Mouse (Mus musculus): ENCODE measurements at regions not wholly inside any gene's neighbourhood (a gene's known extent, or its start where the extent isn't known, plus 50 kb on each side); places are given as distances from the start of the nearest gene placed in this dataset.
"Not testable (repeated sequence)": the region's sequence is repeated elsewhere in the genome, so short reads cannot be mapped to it uniquely, and the experiment has no call there.

- in situ Hi-C loops (cut with MboI; ENCODE audit: low sequenced_read_pairs): no loop called here
These were observed 454.2 kb downstream of the Inhba start for GRCm38 (mm10) chr13:16465812-16466211.

- in situ Hi-C loops (cut with MboI; ENCODE audit: low sequenced_read_pairs): no loop called here
These were observed 464.9 kb downstream of the Inhba start for GRCm38 (mm10) chr13:16476515-16476914.

GRCm38 (mm10) chr13:16487292-16487691 is 475.6 kb downstream of the Inhba start:
- in situ Hi-C loops (cut with MboI; ENCODE audit: low sequenced_read_pairs): no loop called here

GRCm38 (mm10) chr13:16490680-16491079 is 479.0 kb downstream of the Inhba start:
- in situ Hi-C loops (cut with MboI; ENCODE audit: low sequenced_read_pairs): not testable (repeated sequence)

GRCm38 (mm10) chr13:16498052-16498451 is 486.4 kb downstream of the Inhba start:
- in situ Hi-C loops (cut with MboI; ENCODE audit: low sequenced_read_pairs): no loop called here

GRCm38 (mm10) chr13:16512876-16513275 is 501.2 kb downstream of the Inhba start:
- in situ Hi-C loops (cut with MboI; ENCODE audit: low sequenced_read_pairs): no loop called here

GRCm38 (mm10) chr13:16515195-16515594 is 503.5 kb downstream of the Inhba start:
- in situ Hi-C loops (cut with MboI; ENCODE audit: low sequenced_read_pairs): no loop called here

- in situ Hi-C loops (cut with MboI; ENCODE audit: low sequenced_read_pairs): no loop called here
These were observed 517.4 kb downstream of the Inhba start for GRCm38 (mm10) chr13:16529036-16529435.

GRCm38 (mm10) chr13:16543771-16544170 is 532.1 kb downstream of the Inhba start:
- in situ Hi-C loops (cut with MboI; ENCODE audit: low sequenced_read_pairs): no loop called here

- in situ Hi-C loops (cut with MboI; ENCODE audit: low sequenced_read_pairs): no loop called here
These were observed 538.4 kb downstream of the Inhba start for GRCm38 (mm10) chr13:16550060-16550459.

GRCm38 (mm10) chr13:16564988-16565387 is 553.3 kb downstream of the Inhba start:
- in situ Hi-C loops (cut with MboI; ENCODE audit: low sequenced_read_pairs): no loop called here

- in situ Hi-C loops (cut with MboI; ENCODE audit: low sequenced_read_pairs): no loop called here
These were observed 562.4 kb downstream of the Inhba start for GRCm38 (mm10) chr13:16574069-16574468.

- in situ Hi-C loops (cut with MboI; ENCODE audit: low sequenced_read_pairs): no loop called here
These were observed 574.6 kb downstream of the Inhba start for GRCm38 (mm10) chr13:16586286-16586685.

GRCm38 (mm10) chr13:16619755-16620154 is 608.1 kb downstream of the Inhba start:
- in situ Hi-C loops (cut with MboI; ENCODE audit: low sequenced_read_pairs): no loop called here

- in situ Hi-C loops (cut with MboI; ENCODE audit: low sequenced_read_pairs): no loop called here
These were observed 614.9 kb downstream of the Inhba start for GRCm38 (mm10) chr13:16626584-16626983.

- in situ Hi-C loops (cut with MboI; ENCODE audit: low sequenced_read_pairs): no loop called here
These were observed 621.9 kb downstream of the Inhba start for GRCm38 (mm10) chr13:16633445-16634092.

- in situ Hi-C loops (cut with MboI; ENCODE audit: low sequenced_read_pairs): no loop called here
These were observed 624.6 kb downstream of the Inhba start for GRCm38 (mm10) chr13:16636251-16636650.

GRCm38 (mm10) chr13:16641611-16642449 is 630.2 kb downstream of the Inhba start:
- in situ Hi-C loops (cut with MboI; ENCODE audit: low sequenced_read_pairs): no loop called here

GRCm38 (mm10) chr13:16642450-16642994 is 630.9 kb downstream of the Inhba start:
- in situ Hi-C loops (cut with MboI; ENCODE audit: low sequenced_read_pairs): no loop called here

- in situ Hi-C loops (cut with MboI; ENCODE audit: low sequenced_read_pairs): no loop called here
These were observed 633.7 kb downstream of the Inhba start for GRCm38 (mm10) chr13:16645311-16645710.

- in situ Hi-C loops (cut with MboI; ENCODE audit: low sequenced_read_pairs): no loop called here
These were observed 634.4 kb downstream of the Inhba start for GRCm38 (mm10) chr13:16646056-16646455.

GRCm38 (mm10) chr13:16646649-16647048 is 635.0 kb downstream of the Inhba start:
- in situ Hi-C loops (cut with MboI; ENCODE audit: low sequenced_read_pairs): no loop called here
